In the genomic region with DNA sequence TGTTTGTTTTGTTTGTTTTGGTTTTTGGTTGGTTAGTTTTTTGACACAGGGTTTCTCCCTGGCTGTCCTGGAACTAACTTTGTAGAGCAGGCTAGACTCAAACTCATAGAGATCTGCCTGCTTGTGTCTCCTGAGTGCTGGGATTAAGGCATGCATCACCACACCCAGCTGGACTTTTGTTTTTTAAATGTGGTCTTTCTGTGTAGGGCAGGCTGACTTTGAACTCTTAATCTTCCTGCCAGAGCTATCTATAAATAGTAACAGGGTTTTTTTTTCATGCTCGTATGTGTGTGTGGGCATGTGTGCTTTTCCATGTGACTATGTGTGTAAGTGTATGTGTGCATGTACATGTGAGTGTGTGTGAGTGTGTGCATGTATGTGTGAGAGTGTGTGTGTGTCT, we compare ENCODE assay signal across 24 mouse cellular contexts. TPM values are rescaled to one million over a fixed set of nuclear protein-coding genes. Genes with fewer than 3 reads are reported as not detected.
DNase-seq lines count a peak whose midpoint lies in the region; ATAC-seq and TF ChIP-seq lines count a peak whose summit lies in the region.
"Had no signal": no experiment of that assay in that cellular context is flagged by ENCODE, and none has a peak within 500 bp of the region (broad histone marks: within the 10 kb centered on the region; RNA-seq: fewer than 3 reads in every experiment).

No protein-coding gene starts in this region.

- no peak for DNase-seq in liver, embryonic 11.5 days (ENCODE audit: low spot score)
- DNase-seq in liver (no peak), A20 (ENCODE audit: low read depth, low spot score) (peak; percentile 18)
- no peak for DNase-seq in B cell, adult 2 months
- DNase-seq: adrenal gland, postnatal 36 days; cerebellum, adult 11 months; cerebellum, postnatal 14 days; gastrocnemius, postnatal 36 days; kidney, adult 9 months; kidney, postnatal 36 days had no signal

- TF ChIP-seq EP300 in ES-Bruce4 (IDR thresholded peaks at IDR 0.05; ENCODE audit: insufficient read depth, low read depth, low read length) = no peak

- H3K9me3 ChIP-seq in liver, embryonic 11.5 days (ENCODE audit: control insufficient read depth, low read length) = no peaks in the 10 kb centered on the region
- no peaks in the 10 kb centered on the region for H3K9me3 ChIP-seq in ES-Bruce4 (replicated peaks; ENCODE audit: control insufficient read depth, insufficient read depth, low read length, poor library complexity, severe bottlenecking)
- H3K9me3 ChIP-seq in liver, embryonic 12.5 days (replicated peaks) = no peaks in the 10 kb centered on the region
- no peaks in the 10 kb centered on the region for H3K9me3 ChIP-seq in kidney, embryonic 15.5 days (replicated peaks)
- H3K9me3 ChIP-seq: embryonic facial prominence, embryonic 12.5 days; intestine, embryonic 15.5 days; limb, embryonic 12.5 days; liver, embryonic 15.5 days; midbrain, embryonic 10.5 days; neural tube, embryonic 13.5 days; stomach, embryonic 15.5 days had no signal

- ATAC-seq in liver, embryonic 11.5 days (replicated peaks; ENCODE audit: low FRiP score) = no peak
- ATAC-seq in liver, embryonic 12.5 days = no peak
- no peak for ATAC-seq in kidney, embryonic 15.5 days (replicated peaks; ENCODE audit: low FRiP score)
- ATAC-seq: hindbrain, embryonic 16.5 days; intestine, embryonic 15.5 days; midbrain, embryonic 16.5 days had no signal

- no peaks in the 10 kb centered on the region for H3K27me3 ChIP-seq in liver, embryonic 11.5 days (replicated peaks; ENCODE audit: control insufficient read depth, insufficient read depth, low read length)
- H3K27me3 ChIP-seq in ES-Bruce4 (ENCODE audit: control insufficient read depth, insufficient read depth, low read length, poor library complexity, severe bottlenecking) = no peaks in the 10 kb centered on the region
- no peaks in the 10 kb centered on the region for H3K27me3 ChIP-seq in liver, embryonic 12.5 days (replicated peaks)
- no peaks in the 10 kb centered on the region for H3K27me3 ChIP-seq in kidney, embryonic 15.5 days
- H3K27me3 ChIP-seq: embryonic facial prominence, embryonic 12.5 days; intestine, embryonic 15.5 days; liver, embryonic 15.5 days; neural tube, embryonic 13.5 days; stomach, embryonic 15.5 days had no signal

- H3K9ac ChIP-seq in liver, embryonic 11.5 days (ENCODE audit: low read depth, low read length) = no peak overlapping the region
- no peak overlapping the region for H3K9ac ChIP-seq in ES-Bruce4 (ENCODE audit: low read depth, poor library complexity, severe bottlenecking)
- no peak overlapping the region for H3K9ac ChIP-seq in liver, embryonic 12.5 days
- H3K9ac ChIP-seq in kidney, embryonic 15.5 days = no peak overlapping the region
- H3K9ac ChIP-seq: embryonic facial prominence, embryonic 12.5 days; intestine, embryonic 15.5 days; limb, embryonic 12.5 days; liver, embryonic 15.5 days; neural tube, embryonic 13.5 days; stomach, embryonic 15.5 days had no signal

- peaks cover 13% of the 10 kb centered on the region for H3K4me1 ChIP-seq in liver, embryonic 11.5 days (replicated peaks; ENCODE audit: control insufficient read depth, insufficient read depth, low read length)
- H3K4me1 ChIP-seq in ES-Bruce4 (ENCODE audit: control insufficient read depth, insufficient read depth, low read length) = peaks cover 6% of the 10 kb centered on the region
- peaks cover 33% of the 10 kb centered on the region for H3K4me1 ChIP-seq in liver, embryonic 12.5 days
- no peaks in the 10 kb centered on the region for H3K4me1 ChIP-seq in kidney, embryonic 15.5 days
- H3K4me1 ChIP-seq: embryonic facial prominence, embryonic 12.5 days; intestine, embryonic 15.5 days; limb, embryonic 12.5 days; midbrain, embryonic 10.5 days; stomach, embryonic 15.5 days had no signal

- H3K36me3 ChIP-seq in liver, embryonic 11.5 days (ENCODE audit: control insufficient read depth, insufficient read depth, low read length) = peaks cover 37% of the 10 kb centered on the region
- H3K36me3 ChIP-seq in ES-Bruce4 (ENCODE audit: control insufficient read depth, insufficient read depth, low read length, poor library complexity, severe bottlenecking) = peaks cover 11% of the 10 kb centered on the region; the same call in 1 of the 2 replicates
- peaks cover 95% of the 10 kb centered on the region for H3K36me3 ChIP-seq in liver, embryonic 12.5 days
- peaks cover 81% of the 10 kb centered on the region for H3K36me3 ChIP-seq in kidney, embryonic 15.5 days

- TF ChIP-seq CTCF in ES-Bruce4 (IDR thresholded peaks at IDR 0.05; ENCODE audit: low read depth, low read length) = no peak

- H3K27ac ChIP-seq in liver, embryonic 11.5 days (ENCODE audit: low read depth, low read length) = peak overlapping the region; percentile 51; the same call in 1 of the 2 replicates
- peak overlapping the region; percentile 91 for H3K27ac ChIP-seq in ES-Bruce4 (ENCODE audit: insufficient read depth, low read length)
- H3K27ac ChIP-seq in liver, embryonic 12.5 days = peak overlapping the region; percentile 58
- H3K27ac ChIP-seq in kidney, embryonic 15.5 days = no peak overlapping the region
- H3K27ac ChIP-seq: embryonic facial prominence, embryonic 12.5 days; heart, adult 2 months; intestine, embryonic 15.5 days; limb, embryonic 12.5 days; liver, embryonic 15.5 days; midbrain, embryonic 10.5 days; neural tube, embryonic 13.5 days; stomach, embryonic 15.5 days had no signal

- no peak overlapping the region for H3K4me3 ChIP-seq in liver, embryonic 11.5 days (ENCODE audit: low read depth, low read length)
- no peak overlapping the region for H3K4me3 ChIP-seq in ES-Bruce4 (ENCODE audit: low read depth, low read length)
- H3K4me3 ChIP-seq in liver, embryonic 12.5 days = no peak overlapping the region
- H3K4me3 ChIP-seq in kidney, embryonic 15.5 days (replicated peaks) = no peak overlapping the region
- H3K4me3 ChIP-seq: embryonic facial prominence, embryonic 12.5 days; heart, adult 2 months; intestine, embryonic 15.5 days; limb, embryonic 12.5 days; liver, embryonic 15.5 days; midbrain, embryonic 10.5 days; myocyte; neural tube, embryonic 13.5 days; stomach, embryonic 15.5 days had no signal

- WGBS in liver, embryonic 11.5 days = 51% methylated on average over 1 of the region's 1 CpGs
- WGBS in liver, embryonic 12.5 days (ENCODE audit: insufficient replicate concordance) = 29% methylated on average over 1 of the region's 1 CpGs
- 58% methylated on average over 1 of the region's 1 CpGs for WGBS in kidney, embryonic 15.5 days

- no peak overlapping the region for H3K4me2 ChIP-seq in liver, embryonic 11.5 days
- no peak overlapping the region for H3K4me2 ChIP-seq in liver, embryonic 12.5 days
- H3K4me2 ChIP-seq in kidney, embryonic 15.5 days = no peak overlapping the region
- H3K4me2 ChIP-seq: embryonic facial prominence, embryonic 12.5 days; intestine, embryonic 15.5 days; limb, embryonic 12.5 days; liver, embryonic 15.5 days; neural tube, embryonic 13.5 days; stomach, embryonic 15.5 days had no signal

- TF ChIP-seq POLR2A in ES-Bruce4 (IDR thresholded peaks at IDR 0.05; ENCODE audit: insufficient read depth, low read length) = no peak

RNA-seq across cellular contexts. Expression of gene Dnaaf5, which starts 17.5 kb away (rescaled TPM):
- 17.1 and 17.6 TPM in 2 replicates for polyA plus RNA-seq in liver, embryonic 11.5 days (2014; fragmentation: Nextera tagmentation; extraction: Ambion mirVana)
- 21.6 and 22.6 TPM in 2 replicates for polyA plus RNA-seq in ES-Bruce4 (2011; ENCODE audit: insufficient read depth, insufficient read length, low read depth, missing spikeins)
- polyA plus RNA-seq in liver, embryonic 12.5 days (2016; fragmentation: Nextera tagmentation; extraction: Ambion mirVana) = 5.9 and 6.9 TPM in 2 replicates
- 8.7 and 10.4 TPM in 2 replicates for polyA plus RNA-seq in kidney, embryonic 15.5 days (2015; fragmentation: Nextera tagmentation; extraction: Ambion mirVana)

RNA-seq across cellular contexts. Expression of gene Prkar1b, which starts 17.7 kb away (rescaled TPM):
- polyA plus RNA-seq in liver, embryonic 11.5 days (2014; fragmentation: Nextera tagmentation; extraction: Ambion mirVana) = 5.3 and 6.9 TPM in 2 replicates
- polyA plus RNA-seq in ES-Bruce4 (2011; ENCODE audit: insufficient read depth, insufficient read length, low read depth, missing spikeins) = 8.2 and 9.4 TPM in 2 replicates
- 3.4 and 3.9 TPM in 2 replicates for polyA plus RNA-seq in liver, embryonic 12.5 days (2016; fragmentation: Nextera tagmentation; extraction: Ambion mirVana)
- 21.2 and 22.7 TPM in 2 replicates for polyA plus RNA-seq in kidney, embryonic 15.5 days (2015; fragmentation: Nextera tagmentation; extraction: Ambion mirVana)

RNA-seq across cellular contexts. Expression of gene Sun1, which starts 32.9 kb away (rescaled TPM):
- 46.0 and 50.4 TPM in 2 replicates for polyA plus RNA-seq in liver, embryonic 11.5 days (2014; fragmentation: Nextera tagmentation; extraction: Ambion mirVana)
- 74.1 and 84.2 TPM in 2 replicates for polyA plus RNA-seq in ES-Bruce4 (2011; ENCODE audit: insufficient read depth, insufficient read length, low read depth, missing spikeins)
- polyA plus RNA-seq in liver, embryonic 12.5 days (2016; fragmentation: Nextera tagmentation; extraction: Ambion mirVana) = 31.7 and 34.6 TPM in 2 replicates
- polyA plus RNA-seq in kidney, embryonic 15.5 days (2015; fragmentation: Nextera tagmentation; extraction: Ambion mirVana) = 50.0 and 57.3 TPM in 2 replicates
